Mouse (Mus musculus) bone marrow macrophage, adult 2 months (primary cell): ENCODE measurements around the gene Tsc22d1. TPM values are rescaled to one million over a fixed set of nuclear protein-coding genes. Genes with fewer than 3 reads are reported as not detected.

Experiments used
- H3K27ac ChIP-seq: 2 replicates; pipeline ENCODE4 v1.5.1; 2012; ENCODE audit warnings: low read depth, low read length; ENCODE audit not compliant: insufficient read depth
- H3K4me1 ChIP-seq: 2 replicates; pipeline ENCODE4 v1.6.1; 2012; ENCODE audit warnings: low read length; ENCODE audit not compliant: control insufficient read depth, insufficient read depth
- H3K4me3 ChIP-seq: 2 replicates; pipeline ENCODE4 v1.5.1; 2012; ENCODE audit warnings: mild to moderate bottlenecking, low read length, moderate library complexity; ENCODE audit not compliant: insufficient read depth
- CTCF ChIP-seq: IDR thresholded peaks from 2 replicates; pipeline ENCODE4 v1.5.1; 2012; ENCODE audit warnings: low read depth, mild to moderate bottlenecking, low read length, moderate library complexity
- POLR2A ChIP-seq: IDR thresholded peaks from 2 replicates; pipeline ENCODE4 v1.6.1; 2012; ENCODE audit warnings: mild to moderate bottlenecking, low read depth, low read length, borderline replicate concordance
- polyA plus RNA-seq: library from polyadenylated mRNA; stranded (reverse); fragments of >200 nt; gene quantifications from 2 replicates; pipeline ENCODE4 v1.2.4, GENCODE M21; 2012; ENCODE audit not compliant: missing spikeins, insufficient read depth, insufficient read length

Gene Tsc22d1
- polyA plus RNA-seq, 1 experiment, result 32.1 TPM

DNA sequence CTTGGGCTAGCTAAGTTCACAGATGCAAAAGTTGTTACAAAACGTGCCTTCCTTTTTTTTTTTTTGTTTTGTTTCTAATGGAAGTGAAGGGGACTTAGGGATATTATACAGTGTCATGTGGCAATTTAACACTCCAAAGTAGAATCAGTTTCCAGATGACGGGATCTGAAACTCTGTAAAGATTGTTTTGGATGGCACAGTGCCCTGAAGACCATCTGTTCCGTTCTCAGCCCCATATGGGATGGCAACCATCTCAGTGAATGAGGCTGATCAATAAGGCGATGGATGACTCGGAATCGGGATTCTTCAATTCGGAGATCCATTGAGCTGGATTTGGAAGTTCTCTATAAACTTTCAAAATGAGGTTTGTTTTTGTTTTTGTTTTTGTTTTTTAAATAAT is 17.6 kb downstream of the Tsc22d1 start:
- Histone ChIP-seq H3K4me3 (no peak overlapping the region), H3K27ac (no peak overlapping the region), H3K4me1 (peaks cover 26% of the 10 kb centered on the region)
- TF ChIP-seq CTCF (no peak), POLR2A (no peak)

DNA sequence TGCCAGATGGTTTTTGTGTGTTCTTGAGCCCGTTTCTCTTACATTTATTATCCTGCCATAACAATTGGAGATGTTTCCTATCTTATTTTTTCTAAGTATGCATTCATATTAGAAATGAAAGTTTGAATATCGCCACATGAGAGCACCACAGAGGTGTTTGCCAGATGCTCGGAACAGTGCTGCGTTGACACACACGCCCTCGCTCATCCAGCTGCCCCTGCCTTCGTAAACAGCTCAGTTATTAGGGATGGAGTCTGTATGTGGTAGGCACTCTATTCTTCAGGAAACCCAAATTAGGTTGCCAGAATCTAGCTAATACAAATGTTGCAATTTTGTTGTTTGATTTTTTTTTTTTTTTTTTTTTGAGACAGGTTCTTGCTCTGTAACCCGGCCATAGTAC is 18.1 kb downstream of the Tsc22d1 start:
- TF ChIP-seq CTCF (no peak), POLR2A (no peak)
- Histone ChIP-seq H3K4me3 (no peak overlapping the region), H3K4me1 (peaks cover 25% of the 10 kb centered on the region), H3K27ac (no peak overlapping the region)

DNA sequence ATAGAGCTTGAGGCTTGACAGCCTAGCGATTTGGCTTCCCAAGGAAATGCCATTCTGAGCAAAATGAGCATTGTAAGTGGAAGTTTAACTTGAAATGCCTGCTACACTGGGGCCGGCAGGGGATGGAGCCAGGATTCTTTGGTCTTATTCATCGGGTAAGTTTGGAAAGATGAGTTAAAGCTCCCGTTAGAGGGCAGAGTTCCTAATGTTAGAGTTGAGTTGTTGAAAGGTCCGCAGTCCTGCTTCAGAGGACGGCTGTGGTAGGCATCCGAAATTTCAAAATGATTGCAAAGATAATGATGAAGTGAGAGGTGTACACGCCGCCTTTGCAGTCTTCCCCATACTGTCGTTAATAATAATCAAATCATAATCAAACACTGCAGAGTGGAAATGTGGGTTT is 27.4 kb downstream of the Tsc22d1 start:
- TF ChIP-seq POLR2A (no peak), CTCF (no peak)
- Histone ChIP-seq H3K4me1 (peaks cover 5% of the 10 kb centered on the region), H3K27ac (no peak overlapping the region), H3K4me3 (no peak overlapping the region)

DNA sequence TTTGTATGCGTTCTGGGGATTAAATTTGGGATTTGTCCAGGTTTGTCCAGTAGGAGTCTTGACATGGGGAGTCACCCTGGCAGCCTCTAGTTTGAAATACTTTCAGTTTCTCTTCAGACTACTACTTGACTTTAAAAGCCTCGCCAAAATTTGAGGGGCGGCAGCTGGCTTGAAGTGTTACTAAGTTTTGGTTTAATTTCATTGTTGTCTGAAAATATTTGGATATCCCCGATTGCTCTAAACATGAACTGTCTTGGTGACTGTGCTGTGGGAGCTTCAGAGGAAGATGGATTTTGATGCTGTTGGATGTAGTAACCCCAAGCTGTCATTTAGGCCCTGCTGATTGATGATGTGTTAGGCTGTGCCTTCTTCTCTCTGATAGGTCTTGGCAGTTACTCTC is 34.2 kb downstream of the Tsc22d1 start:
- TF ChIP-seq CTCF, result no peak
- no peak for TF ChIP-seq POLR2A
- H3K27ac ChIP-seq, result no peak overlapping the region
- H3K4me1 ChIP-seq, result peaks cover 6% of the 10 kb centered on the region; the same call in 1 of the 2 replicates
- H3K4me3 ChIP-seq, result no peak overlapping the region

DNA sequence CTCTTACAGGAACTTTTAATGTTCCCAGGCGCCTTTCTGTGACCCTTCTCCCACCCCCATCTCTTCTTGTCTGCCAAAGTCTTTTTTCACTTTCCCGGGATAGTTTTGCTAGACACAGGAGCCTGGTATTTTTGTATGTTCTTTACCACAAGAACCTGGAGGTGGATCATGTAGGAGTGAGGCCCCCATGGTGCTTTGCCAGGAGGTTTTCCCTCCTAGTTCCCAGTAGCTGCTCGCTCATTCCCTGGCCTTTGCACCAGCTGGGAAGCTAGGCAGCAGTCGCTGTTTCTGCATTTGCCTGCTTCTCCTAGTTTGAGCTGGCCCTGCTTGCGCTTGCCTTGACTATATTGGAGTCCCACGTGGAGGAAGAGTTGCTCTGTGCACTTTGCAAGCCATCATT is 36.2 kb downstream of the Tsc22d1 start:
- TF ChIP-seq POLR2A, result no peak
- TF ChIP-seq CTCF, result no peak
- H3K4me1 ChIP-seq, result peaks cover 6% of the 10 kb centered on the region; the same call in 1 of the 2 replicates
- H3K4me3 ChIP-seq, result no peak overlapping the region
- H3K27ac ChIP-seq, result no peak overlapping the region

DNA sequence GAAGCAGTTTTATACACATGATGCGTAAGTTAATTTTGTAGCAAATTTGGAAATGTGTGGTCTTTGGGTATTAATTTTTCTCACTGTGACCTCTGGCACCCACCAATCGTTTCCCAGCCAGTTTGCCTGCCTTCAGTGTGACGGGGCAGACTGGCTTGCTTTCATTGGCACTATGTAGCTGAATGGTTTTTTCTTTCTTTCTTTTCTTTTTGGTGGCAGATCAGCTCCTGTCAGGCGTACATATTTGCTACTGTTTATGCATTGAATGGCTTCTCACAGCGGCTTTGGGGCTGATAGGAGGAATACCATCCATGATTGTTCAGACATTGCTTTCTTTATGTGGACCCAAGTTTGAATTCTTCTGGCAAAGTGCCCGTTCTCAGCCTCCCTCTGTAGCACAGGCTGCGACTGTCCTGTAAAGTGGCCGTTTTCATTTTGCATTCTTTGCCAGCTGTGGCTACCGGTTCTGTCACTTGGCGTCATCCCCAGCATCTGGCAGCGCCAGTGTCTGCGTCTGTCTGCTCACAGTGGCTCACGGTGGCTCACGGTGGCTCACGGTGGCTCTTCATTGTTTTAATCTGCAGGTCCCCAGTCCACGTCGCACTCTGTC is 38.1 kb downstream of the Tsc22d1 start:
- no peak overlapping the region for H3K4me3 ChIP-seq
- H3K4me1 ChIP-seq, result peaks cover 6% of the 10 kb centered on the region; the same call in 1 of the 2 replicates
- TF ChIP-seq POLR2A (no peak), CTCF (no peak)
- no peak overlapping the region for H3K27ac ChIP-seq

DNA sequence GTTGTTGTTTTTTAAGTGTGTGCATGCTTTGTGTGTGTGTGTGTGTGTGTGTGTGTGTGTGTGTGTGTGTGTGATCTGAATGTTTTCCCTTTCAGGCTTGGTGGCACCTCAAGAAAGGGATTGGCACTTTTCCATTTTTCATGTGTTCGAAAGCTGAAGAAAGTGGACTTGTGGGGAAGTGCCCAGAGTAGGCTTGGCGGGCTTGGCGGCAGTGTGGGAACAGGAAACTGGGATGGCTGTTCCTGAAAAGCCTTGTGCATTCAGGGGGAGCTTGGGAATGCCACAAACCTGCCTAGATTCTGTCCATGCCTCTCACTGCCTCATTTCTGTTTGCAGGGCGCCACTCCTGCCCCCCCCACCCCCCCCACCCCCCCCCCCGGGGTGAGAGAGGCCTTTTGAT is 39.9 kb downstream of the Tsc22d1 start:
- H3K4me3 ChIP-seq, result no peak overlapping the region
- TF ChIP-seq CTCF, result no peak
- no peak for TF ChIP-seq POLR2A
- no peak overlapping the region for H3K27ac ChIP-seq
- H3K4me1 ChIP-seq, result peaks cover 6% of the 10 kb centered on the region; the same call in 1 of the 2 replicates

DNA sequence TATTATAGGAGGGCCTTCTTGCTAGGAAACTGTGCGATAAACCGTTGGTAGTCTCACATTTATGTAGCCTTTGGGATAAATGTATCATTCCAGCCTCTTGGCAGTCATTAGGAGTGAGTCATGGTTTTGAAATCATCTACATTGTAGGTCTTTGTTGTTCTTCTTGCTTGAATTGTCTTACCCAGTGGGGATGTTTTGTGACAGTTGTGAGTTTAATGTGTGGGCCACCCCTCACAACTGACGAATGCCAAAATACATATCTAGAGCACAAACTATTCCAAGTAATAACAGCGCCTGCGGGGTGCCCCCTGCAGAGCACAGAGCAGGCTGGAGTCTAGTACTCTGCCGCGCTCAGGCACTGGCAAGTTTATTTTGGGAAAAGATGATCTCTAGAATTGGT is 40.4 kb downstream of the Tsc22d1 start:
- TF ChIP-seq CTCF (no peak), POLR2A (no peak)
- Histone ChIP-seq H3K4me1 (peaks cover 6% of the 10 kb centered on the region; the same call in 1 of the 2 replicates), H3K4me3 (no peak overlapping the region), H3K27ac (no peak overlapping the region)

DNA sequence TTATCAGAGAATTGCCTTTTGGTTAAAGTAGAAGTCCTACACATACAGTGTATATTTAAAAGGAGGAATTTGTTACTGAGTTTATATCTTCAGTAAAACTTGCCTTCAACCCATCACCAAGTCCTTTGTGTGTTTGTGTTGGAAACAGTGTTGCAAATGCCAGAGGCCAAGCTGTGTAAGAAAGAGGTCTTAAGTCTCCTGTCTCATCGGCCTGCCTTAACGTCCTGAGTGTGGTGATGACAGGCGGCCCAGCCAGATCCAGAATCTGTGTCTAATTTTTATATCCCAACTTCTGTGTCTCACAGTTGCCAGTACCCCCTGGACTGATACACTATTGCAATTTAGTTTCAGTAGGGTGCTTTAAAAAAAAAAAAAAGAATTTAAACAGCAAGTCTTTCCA is 42.9 kb downstream of the Tsc22d1 start:
- Histone ChIP-seq H3K4me3 (no peak overlapping the region), H3K4me1 (no peaks in the 10 kb centered on the region), H3K27ac (no peak overlapping the region)
- TF ChIP-seq CTCF, result no peak
- TF ChIP-seq POLR2A, result no peak

DNA sequence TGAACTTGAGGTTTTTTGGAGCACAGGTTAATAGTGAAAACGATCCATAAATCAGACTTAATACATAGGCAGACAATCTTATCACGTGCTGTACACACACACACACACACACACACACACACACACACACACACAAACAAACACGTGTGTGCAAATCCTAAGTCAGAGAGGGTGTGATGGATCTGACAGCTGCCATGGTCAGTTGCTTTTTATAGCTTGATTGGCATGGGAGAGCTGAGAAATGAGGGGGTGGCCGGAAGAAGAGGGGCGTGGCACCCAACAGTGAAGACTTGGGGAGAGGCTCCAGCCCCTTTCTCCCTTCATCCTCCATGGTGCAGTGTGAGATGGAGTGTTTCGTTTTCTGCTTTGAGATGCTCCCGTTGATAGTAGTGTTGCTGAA is 45.4 kb downstream of the Tsc22d1 start:
- no peak overlapping the region for H3K4me3 ChIP-seq
- no peaks in the 10 kb centered on the region for H3K4me1 ChIP-seq
- no peak overlapping the region for H3K27ac ChIP-seq
- TF ChIP-seq CTCF (no peak), POLR2A (no peak)

DNA sequence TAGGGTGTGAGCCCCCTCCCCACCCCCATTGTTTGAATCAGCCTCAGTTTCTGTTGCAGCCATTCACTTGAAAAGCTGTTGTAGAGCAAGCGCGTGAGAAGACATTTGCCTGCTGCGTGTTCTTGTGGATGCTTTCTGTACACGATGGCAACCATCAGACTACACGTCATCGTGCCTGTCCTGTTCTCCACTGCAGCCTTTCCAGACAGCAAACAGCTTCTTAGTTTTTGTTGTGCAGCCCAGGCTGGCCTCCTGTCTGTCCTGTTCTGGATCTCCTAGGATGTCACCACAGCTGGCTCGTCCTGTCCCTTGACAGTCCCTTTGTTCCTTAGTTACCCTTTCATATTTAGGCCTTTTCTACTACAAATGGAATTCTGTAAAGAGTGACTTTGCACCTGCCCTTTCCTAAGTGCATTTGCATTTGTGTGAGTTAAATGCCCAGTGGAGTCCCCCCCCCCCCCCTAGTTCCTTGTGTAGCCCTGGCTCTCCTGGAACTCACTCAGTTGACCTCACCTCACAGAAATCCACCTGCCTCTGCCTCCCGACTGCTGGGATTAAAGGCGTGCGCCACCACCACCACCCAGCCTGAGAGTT is 46.5 kb downstream of the Tsc22d1 start:
- Histone ChIP-seq H3K4me1 (no peaks in the 10 kb centered on the region), H3K27ac (no peak overlapping the region), H3K4me3 (no peak overlapping the region)
- TF ChIP-seq POLR2A, result no peak
- no peak for TF ChIP-seq CTCF
